Mouse (Mus musculus) MEL (cell line): ENCODE data around the gene Gm28374. TPM values are rescaled to one million over a fixed set of nuclear protein-coding genes. Genes with fewer than 3 reads are reported as not detected.

Experiments used
- DNase-seq: peaks from one replicate; pipeline ENCODE4 v3.0.0; 2011; ENCODE audit warnings: low read depth, low spot score
- H3K27ac ChIP-seq: 2 replicates; pipeline ENCODE4 v1.5.1; 2012; ENCODE audit warnings: low read depth, mild to moderate bottlenecking, control low read depth, low read length, moderate library complexity; ENCODE audit not compliant: control insufficient read depth
- H3K27me3 ChIP-seq, 2 experiments: fragments of 150-350 bp in 1 of 2; sonication (generic) in 1 of 2; 2 replicates each; pipeline ENCODE4 v1.6.1; 2012; ENCODE audit warnings: low read length in 2 of 2, mild to moderate bottlenecking in 2 of 2, improper control_type of control experiment in 1 of 2, moderate library complexity in 1 of 2; ENCODE audit not compliant: insufficient read depth in 2 of 2, control insufficient read depth in 1 of 2
- H3K36me3 ChIP-seq, 2 experiments: 2 replicates each; pipeline ENCODE4 v1.6.1; 2012 to 2014; ENCODE audit warnings: low read length in 2 of 2, improper control_type of control experiment in 1 of 2, inconsistent platforms in 1 of 2, mild to moderate bottlenecking in 1 of 2; ENCODE audit not compliant: insufficient read depth in 2 of 2, control insufficient read depth in 1 of 2
- H3K4me1 ChIP-seq, 2 experiments: fragments of 150-350 bp in 1 of 2; sonication (generic) in 1 of 2; 2 replicates each; pipeline ENCODE4 v1.6.1; 2012; ENCODE audit warnings: low read length in 2 of 2, improper control_type of control experiment in 1 of 2, mild to moderate bottlenecking in 1 of 2; ENCODE audit not compliant: insufficient read depth in 2 of 2, control insufficient read depth in 1 of 2
- H3K4me3 ChIP-seq, 2 experiments: fragments of 150-350 bp in 1 of 2; sonication (generic) in 1 of 2; 2 replicates each; pipeline ENCODE4 v1.5.1; 2012; ENCODE audit warnings: low read depth in 2 of 2, low read length in 2 of 2, mild to moderate bottlenecking in 2 of 2, moderate library complexity in 2 of 2, control low read depth in 1 of 2, improper control_type of control experiment in 1 of 2; ENCODE audit not compliant: control insufficient read depth in 1 of 2, insufficient read depth in 1 of 2
- H3K79me2 ChIP-seq: 2 replicates; pipeline ENCODE4 v1.6.1; 2012; ENCODE audit warnings: mild to moderate bottlenecking, low read length, moderate library complexity; ENCODE audit not compliant: control insufficient read depth, poor library complexity, insufficient read depth
- H3K9ac ChIP-seq: 2 replicates; pipeline ENCODE4 v1.6.1; 2012; ENCODE audit warnings: low read depth, mild to moderate bottlenecking, control low read depth, low read length, moderate library complexity; ENCODE audit not compliant: control insufficient read depth, poor library complexity, severe bottlenecking
- H3K9me3 ChIP-seq: fragments of 150-350 bp; sonication (generic); replicated peaks from 2 replicates; pipeline ENCODE4 v1.6.1; 2012; ENCODE audit warnings: mild to moderate bottlenecking, low read length, improper control_type of control experiment, moderate library complexity; ENCODE audit not compliant: insufficient read depth
- CHD2 ChIP-seq: IDR thresholded peaks from 2 replicates; pipeline ENCODE4 v1.6.1; 2011; ENCODE audit warnings: low read length, improper control_type of control experiment
- E2F4 ChIP-seq: IDR thresholded peaks from 2 replicates; pipeline ENCODE4 v1.6.1; 2011; ENCODE audit warnings: low read depth, low read length, improper control_type of control experiment, borderline replicate concordance
- EP300 ChIP-seq, 2 experiments: IDR thresholded peaks; 2 replicates each; pipeline ENCODE4 v1.6.1; 2011; ENCODE audit warnings: improper control_type of control experiment in 2 of 2, low read length in 2 of 2, low read depth in 1 of 2, mild to moderate bottlenecking in 1 of 2
- GABPA ChIP-seq: IDR thresholded peaks from 2 replicates; pipeline ENCODE4 v1.6.1; 2012; ENCODE audit warnings: low read depth, mild to moderate bottlenecking, inconsistent platforms, low read length, improper control_type of control experiment, moderate library complexity
- KAT2A ChIP-seq: conservative IDR thresholded peaks from 2 replicates; pipeline ENCODE4 v1.6.1; 2012; ENCODE audit warnings: low read depth, low read length, improper control_type of control experiment, inconsistent platforms
- MAX ChIP-seq: IDR thresholded peaks from 2 replicates; pipeline ENCODE4 v1.6.1; 2011; ENCODE audit warnings: low read length, improper control_type of control experiment
- MAZ ChIP-seq: IDR thresholded peaks from 2 replicates; pipeline ENCODE4 v1.6.1; 2012; ENCODE audit warnings: low read depth, mild to moderate bottlenecking, inconsistent platforms, low read length, improper control_type of control experiment
- MYC ChIP-seq: IDR thresholded peaks from 2 replicates; pipeline ENCODE4 v1.6.1; 2011; ENCODE audit warnings: low read depth, mild to moderate bottlenecking, low read length, improper control_type of control experiment, moderate library complexity
- NELFE ChIP-seq: IDR thresholded peaks from 2 replicates; pipeline ENCODE4 v1.6.1; 2011; ENCODE audit warnings: low read depth, low read length, improper control_type of control experiment
- NRF1 ChIP-seq: IDR thresholded peaks from 2 replicates; pipeline ENCODE4 v1.6.1; 2014; ENCODE audit warnings: low read depth, mild to moderate bottlenecking, inconsistent platforms, low read length, improper control_type of control experiment, moderate library complexity; ENCODE audit not compliant: poor library complexity, insufficient read depth, severe bottlenecking
- POLR2A ChIP-seq, 2 experiments: IDR thresholded peaks; 2 replicates each; pipeline ENCODE4 v1.6.1; 2011 to 2012; ENCODE audit warnings: low read length in 2 of 2, mild to moderate bottlenecking in 2 of 2, control low read depth in 1 of 2, improper control_type of control experiment in 1 of 2, low read depth in 1 of 2, moderate library complexity in 1 of 2; ENCODE audit not compliant: control insufficient read depth in 1 of 2, insufficient read depth in 1 of 2, poor library complexity in 1 of 2
- POLR2AphosphoS5 ChIP-seq: IDR thresholded peaks from 2 replicates; pipeline ENCODE4 v1.6.1; 2012; ENCODE audit warnings: low read depth, borderline replicate concordance, mild to moderate bottlenecking, inconsistent platforms, low read length, moderate library complexity, mixed read lengths
- SIN3A ChIP-seq: IDR thresholded peaks from 2 replicates; pipeline ENCODE4 v1.6.1; 2012; ENCODE audit warnings: low read length, improper control_type of control experiment, inconsistent platforms
- TBP ChIP-seq: IDR thresholded peaks from 2 replicates; pipeline ENCODE4 v1.8.0; 2011; ENCODE audit warnings: low read depth, low read length, improper control_type of control experiment
- USF1 ChIP-seq: IDR thresholded peaks from 2 replicates; pipeline ENCODE4 v1.6.1; 2014; ENCODE audit warnings: low read depth, mild to moderate bottlenecking, inconsistent platforms, low read length, improper control_type of control experiment, moderate library complexity
- USF2 ChIP-seq, 2 experiments: IDR thresholded peaks; 2 replicates each; pipeline ENCODE4 v1.6.1; 2011 to 2012; ENCODE audit warnings: improper control_type of control experiment in 2 of 2, low read length in 2 of 2, borderline replicate concordance in 1 of 2, inconsistent platforms in 1 of 2, low read depth in 1 of 2, mild to moderate bottlenecking in 1 of 2; ENCODE audit not compliant: insufficient read depth in 1 of 2
- ZC3H11A ChIP-seq: IDR thresholded peaks from 2 replicates; pipeline ENCODE4 v1.6.1; 2012; ENCODE audit warnings: low read depth, mild to moderate bottlenecking, inconsistent platforms, low read length, improper control_type of control experiment
- ZKSCAN1 ChIP-seq: IDR thresholded peaks from 2 replicates; pipeline ENCODE4 v1.6.1; 2012; ENCODE audit warnings: low read depth, mild to moderate bottlenecking, inconsistent platforms, low read length, improper control_type of control experiment, moderate library complexity
- ZMIZ1 ChIP-seq: IDR thresholded peaks from 2 replicates; pipeline ENCODE4 v1.6.1; 2012; ENCODE audit warnings: low read depth, mild to moderate bottlenecking, inconsistent platforms, low read length, improper control_type of control experiment, moderate library complexity
- ZNF384 ChIP-seq: IDR thresholded peaks from 2 replicates; pipeline ENCODE4 v1.6.1; 2012; ENCODE audit warnings: low read depth, mild to moderate bottlenecking, inconsistent platforms, low read length, improper control_type of control experiment
- polyA plus RNA-seq, 2 experiments: library from polyadenylated mRNA; stranded (reverse) in 1 of 2; unstranded in 1 of 2; fragments of >175 nt in 1 of 2; fragments of >200 nt in 1 of 2; gene quantifications; 2 replicates each; pipeline versions ENCODE4 v1.2.1 to v1.2.4; 2012; ENCODE audit warnings: low replicate concordance in 2 of 2, low read depth in 1 of 2; ENCODE audit not compliant: insufficient read length in 2 of 2, insufficient read depth in 1 of 2, missing spikeins in 1 of 2
- total RNA-seq: library from RNA; depleted of rRNA; stranded (reverse); fragments of 300-350 nt; gene quantifications from 2 replicates; pipeline ENCODE4 v1.2.3, GENCODE M21; 2012

Gm28374 gene
- total and polyA plus RNA-seq, 3 experiments, result 0.42 to 0.46 TPM; not detected in 1

- DNase-seq, result no peak
- no peak overlapping the region for H3K4me3 ChIP-seq
- peaks cover 10 to 21% of the 10 kb centered on the region in 2 experiments for H3K4me1 ChIP-seq
- no peaks in the 10 kb centered on the region for H3K27me3 ChIP-seq
- no peak overlapping the region for H3K9ac ChIP-seq
- no peaks in the 10 kb centered on the region for H3K79me2 ChIP-seq
- H3K9me3 ChIP-seq, result no peaks in the 10 kb centered on the region
- peaks cover 2 to 16% of the 10 kb centered on the region in 2 experiments; a peak in 3 of 4 replicates for H3K36me3 ChIP-seq
- TF ChIP-seq MAZ, result no peak
- no peak for TF ChIP-seq SIN3A
- TF ChIP-seq TBP, result no peak
- no peak for TF ChIP-seq MAX
- no peak for TF ChIP-seq ZNF384
- TF ChIP-seq USF2 (IDR thresholded peaks at IDR 0.05; ENCODE audit: borderline replicate concordance in 1 of 2, insufficient read depth in 1 of 2, low read depth in 1 of 2, low read length in 2 of 2), result no peak
- no peak for TF ChIP-seq CHD2
- no peak for TF ChIP-seq EP300 (IDR thresholded peaks at IDR 0.05; ENCODE audit: low read depth in 1 of 2, low read length in 2 of 2)
- no peak for TF ChIP-seq GABPA
- TF ChIP-seq NELFE, result no peak
- no peak for TF ChIP-seq NRF1
- H3K27ac ChIP-seq, result no peak overlapping the region
These were observed 15.8 kb upstream of the Gm28374 start for GRCm38 (mm10) chr19:6097847-6098246.

GRCm38 (mm10) chr19:6094119-6094518 lies 12.1 kb upstream of the Gm28374 start, which contains the start of gene AC131692.1:
TSS of gene AC131692.1 (plus strand) at chr19:6094419.
- H3K4me3 ChIP-seq, result no peak within 1 kb of the TSS
- H3K36me3 ChIP-seq, result peaks cover 0 to 15% of the 10 kb centered on the region in 2 experiments; a peak in 2 of 4 replicates
- no peak for DNase-seq
- H3K4me1 ChIP-seq, result no peaks in the 10 kb centered on the region
- H3K27me3 ChIP-seq, result no peaks in the 10 kb centered on the region
- no peak within 1 kb of the TSS for H3K9ac ChIP-seq
- no peaks in the 10 kb centered on the region for H3K9me3 ChIP-seq
- H3K79me2 ChIP-seq, result peaks cover 1% of the 10 kb centered on the region; the same call in 1 of the 2 replicates
- no peak within 1 kb of the TSS for H3K27ac ChIP-seq
- TF ChIP-seq USF1 (no peak), E2F4 (no peak), ZC3H11A (no peak), NELFE (no peak), ZKSCAN1 (no peak), POLR2AphosphoS5 (no peak), KAT2A (no peak), MYC (no peak), ZMIZ1 (no peak), POLR2A (IDR thresholded peaks at IDR 0.05; ENCODE audit: control insufficient read depth in 1 of 2, insufficient read depth in 1 of 2, low read depth in 1 of 2, low read length in 2 of 2, poor library complexity in 1 of 2) (no peak)
